ENCODE assay signal across 11 mouse cellular contexts in the genomic region with DNA sequence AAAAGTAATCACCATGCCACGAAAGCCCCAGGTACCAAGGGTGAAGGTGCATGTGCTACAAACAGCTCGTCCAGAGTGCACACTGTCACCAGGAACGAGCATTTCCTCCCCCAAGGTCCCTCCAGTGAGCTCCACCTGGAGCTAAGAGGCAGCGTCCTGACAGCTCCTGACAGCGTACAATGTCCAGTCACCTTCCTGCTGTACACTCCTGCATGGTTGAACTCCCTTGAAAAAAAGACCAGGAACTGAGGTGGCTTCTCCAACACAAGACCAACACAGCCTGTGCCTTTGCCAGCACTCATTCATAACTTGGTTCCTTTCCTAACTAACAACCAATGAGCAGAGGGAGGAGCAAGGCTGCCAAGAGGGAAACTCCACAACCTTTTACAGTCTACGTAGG. TPM values are rescaled to one million over a fixed set of nuclear protein-coding genes. Genes with fewer than 3 reads are reported as not detected.
A peak's percentile ranks its signal among the peaks of the same experiment; 100 is the strongest.
DNase-seq lines count a peak whose midpoint lies in the region; ATAC-seq and TF ChIP-seq lines count a peak whose summit lies in the region.
"Had no signal": no experiment of that assay in that cellular context is flagged by ENCODE, and none has a peak within 500 bp of the region (broad histone marks: within the 10 kb centered on the region; RNA-seq: fewer than 3 reads in every experiment).

No protein-coding gene starts in this region.

- peak overlapping the region; percentile 88 for H3K4me2 ChIP-seq in heart, embryonic 11.5 days
- H3K4me2 ChIP-seq in intestine, embryonic 14.5 days (ENCODE audit: low read length) = 0 out of 2 replicates have a peak overlapping the region, but pooled peaks have one; percentile 9
- peak overlapping the region; percentile 79 for H3K4me2 ChIP-seq in liver, embryonic 12.5 days

- H3K9me3 ChIP-seq in heart, embryonic 11.5 days (replicated peaks; ENCODE audit: control insufficient read depth, low read length) = no peaks in the 10 kb centered on the region
- H3K9me3 ChIP-seq in G1E (replicated peaks) = no peaks in the 10 kb centered on the region
- no peaks in the 10 kb centered on the region for H3K9me3 ChIP-seq in intestine, embryonic 14.5 days (ENCODE audit: control insufficient read depth, low read length)
- no peaks in the 10 kb centered on the region for H3K9me3 ChIP-seq in liver, embryonic 12.5 days (replicated peaks)
- H3K9me3 ChIP-seq in hindbrain, embryonic 10.5 days = peaks cover 9% of the 10 kb centered on the region

- H3K4me1 ChIP-seq in heart, embryonic 11.5 days (ENCODE audit: control insufficient read depth, insufficient read depth, low read length) = peaks cover 27% of the 10 kb centered on the region
- peaks cover 42% of the 10 kb centered on the region for H3K4me1 ChIP-seq in G1E (ENCODE audit: insufficient read depth, low read depth, low read length)
- H3K4me1 ChIP-seq in intestine, embryonic 14.5 days (replicated peaks; ENCODE audit: control insufficient read depth, insufficient read depth, low read length) = peaks cover 26% of the 10 kb centered on the region
- H3K4me1 ChIP-seq in liver, embryonic 12.5 days = peaks cover 60% of the 10 kb centered on the region
- H3K4me1 ChIP-seq in hindbrain, embryonic 10.5 days (replicated peaks) = peaks cover 29% of the 10 kb centered on the region

- no peaks in the 10 kb centered on the region for H3K27me3 ChIP-seq in heart, embryonic 11.5 days (ENCODE audit: control insufficient read depth, insufficient read depth, low read length)
- no peaks in the 10 kb centered on the region for H3K27me3 ChIP-seq in G1E (ENCODE audit: insufficient read depth, low read length)
- H3K27me3 ChIP-seq in intestine, embryonic 14.5 days (replicated peaks; ENCODE audit: control insufficient read depth, insufficient read depth, low read length) = no peaks in the 10 kb centered on the region
- no peaks in the 10 kb centered on the region for H3K27me3 ChIP-seq in liver, embryonic 12.5 days (replicated peaks)
- no peaks in the 10 kb centered on the region for H3K27me3 ChIP-seq in hindbrain, embryonic 10.5 days (ENCODE audit: insufficient read depth, poor library complexity, severe bottlenecking)

- H3K9ac ChIP-seq in heart, embryonic 11.5 days (ENCODE audit: low read depth, low read length) = 0 out of 2 replicates have a peak overlapping the region, but pooled peaks have one; percentile 22
- H3K9ac ChIP-seq in intestine, embryonic 14.5 days (ENCODE audit: low read length) = no peak overlapping the region
- peak overlapping the region; percentile 39; the same call in 1 of the 2 replicates for H3K9ac ChIP-seq in liver, embryonic 12.5 days

- peak overlapping the region; percentile 50 for H3K27ac ChIP-seq in heart, embryonic 11.5 days (ENCODE audit: low read depth, low read length)
- no peak overlapping the region for H3K27ac ChIP-seq in intestine, embryonic 14.5 days (ENCODE audit: low read depth)
- peak overlapping the region; percentile 23; the same call in 1 of the 2 replicates for H3K27ac ChIP-seq in liver, embryonic 12.5 days
- no peak overlapping the region for H3K27ac ChIP-seq in hindbrain, embryonic 10.5 days

- no peak for TF ChIP-seq CTCF in G1E (IDR thresholded peaks at IDR 0.05; ENCODE audit: low read depth, low read length)

- DNase-seq in heart, postnatal 25 days (ENCODE audit: low spot score) = no peak
- no peak for DNase-seq in G1E (ENCODE audit: low spot score)
- no peak for DNase-seq in intestine, embryonic 14.5 days (ENCODE audit: low spot score)
- no peak for DNase-seq in urinary bladder, postnatal 4 days (ENCODE audit: low spot score in 2 of 2)
- DNase-seq in hindbrain, embryonic 10.5 days (ENCODE audit: low spot score) = no peak
- DNase-seq: adrenal gland, postnatal 36 days had no signal

- 0 out of 2 replicates have a peak overlapping the region, but pooled peaks have one; percentile 11 for H3K4me3 ChIP-seq in heart, embryonic 11.5 days (ENCODE audit: low read depth, low read length)
- H3K4me3 ChIP-seq in G1E (ENCODE audit: low read depth, low read length) = 0 out of 2 replicates have a peak overlapping the region, but pooled peaks have one; percentile 16
- H3K4me3 ChIP-seq in intestine, embryonic 14.5 days (ENCODE audit: low read depth, low read length) = no peak overlapping the region
- H3K4me3 ChIP-seq in liver, embryonic 12.5 days = 0 out of 2 replicates have a peak overlapping the region, but pooled peaks have one; percentile 6
- no peak overlapping the region for H3K4me3 ChIP-seq in hindbrain, embryonic 10.5 days
- H3K4me3 ChIP-seq: myocyte had no signal

- WGBS in heart, embryonic 11.5 days (ENCODE audit: insufficient replicate concordance) = 32% methylated on average over 6 of the region's 6 CpGs
- 37% methylated on average over 6 of the region's 6 CpGs for WGBS in intestine, embryonic 14.5 days
- WGBS in liver, embryonic 12.5 days (ENCODE audit: insufficient replicate concordance) = 40% methylated on average over 6 of the region's 6 CpGs
- WGBS in hindbrain, embryonic 10.5 days = 75% methylated on average over 6 of the region's 6 CpGs

- intact Hi-C loops in heart, postnatal 25 days (cut with DNase I) = loop anchor here (5.0 to 10.0 kb wide), 4 partner anchors 151 to 764 kb away; a partner anchor contains a TSS

- no peak for ATAC-seq in heart, embryonic 11.5 days (replicated peaks; ENCODE audit: insufficient number of reproducible peaks, low FRiP score, low TSS enrichment)
- ATAC-seq in G1E (ENCODE audit: extremely low read depth, insufficient number of reproducible peaks, low FRiP score, poor library complexity, severe bottlenecking) = no peak
- ATAC-seq in intestine, embryonic 14.5 days (replicated peaks; ENCODE audit: low FRiP score, low TSS enrichment, low read depth) = no peak
- ATAC-seq in liver, embryonic 12.5 days = no peak
- ATAC-seq in monocyte, adult 5-6 weeks (replicated peaks; ENCODE audit: insufficient number of reproducible peaks, low FRiP score, low TSS enrichment, poor library complexity, severe bottlenecking) = no peak
- ATAC-seq: forebrain, embryonic 16.5 days had no signal

- H3K36me3 ChIP-seq in heart, embryonic 11.5 days (ENCODE audit: control insufficient read depth, insufficient read depth, low read length) = peaks cover 1% of the 10 kb centered on the region; the same call in 1 of the 2 replicates
- peaks cover 24% of the 10 kb centered on the region for H3K36me3 ChIP-seq in G1E (replicated peaks)
- H3K36me3 ChIP-seq in intestine, embryonic 14.5 days (ENCODE audit: control insufficient read depth, insufficient read depth, low read length) = peaks cover 3% of the 10 kb centered on the region
- H3K36me3 ChIP-seq in liver, embryonic 12.5 days = peaks cover 12% of the 10 kb centered on the region
- peaks cover 25% of the 10 kb centered on the region for H3K36me3 ChIP-seq in hindbrain, embryonic 10.5 days

RNA-seq across cellular contexts. Expression of a gene that starts 3.5 kb away (rescaled TPM):
- 74.4 and 95.6 TPM in 2 replicates for polyA plus RNA-seq in heart, embryonic 11.5 days (2014; fragmentation: Nextera tagmentation; extraction: Ambion mirVana)
- 10 to 100 TPM; 35.3 to 38.2 TPM for total RNA-seq in heart, postnatal 25 days (2021)
- total RNA-seq in G1E (2014; fragmentation: Nextera tagmentation) (32.1 and 45.9 TPM in 2 replicates), G1E (2017) (36.6 and 40.3 TPM in 2 replicates)
- 5.4 and 6.4 TPM in 2 replicates for polyA plus RNA-seq in G1E (2012)
- polyA plus RNA-seq in intestine, embryonic 14.5 days (2014; fragmentation: Nextera tagmentation; extraction: Ambion mirVana) = 54.3 and 57.0 TPM in 2 replicates
- 48.8 and 50.8 TPM in 2 replicates for polyA plus RNA-seq in liver, embryonic 12.5 days (2016; fragmentation: Nextera tagmentation; extraction: Ambion mirVana)
- 66.3 to 97.8 TPM (median 74.9 TPM) in 3 replicates for total RNA-seq in monocyte, adult 5-6 weeks (2017)
- 36.4 and 48.1 TPM in 2 replicates for polyA plus RNA-seq in hindbrain, embryonic 10.5 days (2016; fragmentation: Nextera tagmentation; extraction: Ambion mirVana)

RNA-seq across cellular contexts. Expression of a gene that starts 42.9 kb away (rescaled TPM):
- polyA plus RNA-seq in heart, embryonic 11.5 days (2014; fragmentation: Nextera tagmentation; extraction: Ambion mirVana) = 1.8 and 3.2 TPM in 2 replicates
- 1 to 10 TPM; 4.8 to 5.2 TPM for total RNA-seq in heart, postnatal 25 days (2021)
- total RNA-seq in G1E (2014; fragmentation: Nextera tagmentation) (0.75 and 2.6 TPM in 2 replicates), G1E (2017) (0.58 and 1.2 TPM in 2 replicates)
- 0.01 and 0.05 TPM in 2 replicates for polyA plus RNA-seq in G1E (2012)
- 0.07 and 0.35 TPM in 2 replicates for polyA plus RNA-seq in intestine, embryonic 14.5 days (2014; fragmentation: Nextera tagmentation; extraction: Ambion mirVana)
- 0.50 and 1.5 TPM in 2 replicates for polyA plus RNA-seq in liver, embryonic 12.5 days (2016; fragmentation: Nextera tagmentation; extraction: Ambion mirVana)
- total RNA-seq in monocyte, adult 5-6 weeks (2017) = 0.10 to 1.5 TPM (median 0.53 TPM) in 3 replicates
- 0.08 and 0.30 TPM in 2 replicates for polyA plus RNA-seq in hindbrain, embryonic 10.5 days (2016; fragmentation: Nextera tagmentation; extraction: Ambion mirVana)

Comparison
In these comparisons a context has a peak if more than half of its experiments do, and no peak if none do; other contexts are left out.
1. H3K27ac ChIP-seq: peak in heart, embryonic 11.5 days (single experiment) and liver, embryonic 12.5 days (single experiment); none in intestine, embryonic 14.5 days (single experiment) and hindbrain, embryonic 10.5 days (single experiment).
2. H3K4me2 ChIP-seq: peak in every context shown above with its lines; median percentile 88 in heart, embryonic 11.5 days; 79 in liver, embryonic 12.5 days; 9 in intestine, embryonic 14.5 days.
3. H3K4me3 ChIP-seq: peak in heart, embryonic 11.5 days (single experiment), G1E (single experiment) and liver, embryonic 12.5 days (single experiment); none in intestine, embryonic 14.5 days (single experiment) and hindbrain, embryonic 10.5 days (single experiment).